Mouse (Mus musculus): Measurements from ENCODE around the gene Ubr1. TPM values are rescaled to one million over a fixed set of nuclear protein-coding genes. Genes with fewer than 3 reads are reported as not detected.

Ubr1 gene
- polyA plus RNA-seq, 2 experiments = 5.1 to 9.3 TPM

- Histone ChIP-seq H3K9ac (replicated peaks) (no peak overlapping the region), H3K27ac (no peak overlapping the region), H3K4me3 (ENCODE audit: insufficient read depth in 1 of 2, low read depth in 2 of 2, low read length in 2 of 2) (no peak overlapping the region), H3K4me2 (ENCODE audit: low read depth) (no peak overlapping the region), H3K4me1 (replicated peaks; ENCODE audit: control insufficient read depth in 2 of 2, insufficient read depth in 2 of 2, low read length in 1 of 2) (no peaks in the 10 kb centered on the region), H3K27me3 (ENCODE audit: control insufficient read depth, insufficient read depth, low read length) (no peaks in the 10 kb centered on the region), H3K36me3 (replicated peaks; ENCODE audit: control insufficient read depth, insufficient read depth, low read depth) (peaks cover 36% of the 10 kb centered on the region), H3K9me3 (ENCODE audit: control insufficient read depth, low read length) (no peaks in the 10 kb centered on the region)
- WGBS (ENCODE audit: insufficient replicate concordance) = 85% methylated on average over 5 of the region's 5 CpGs
- TF ChIP-seq CTCF (IDR thresholded peaks at IDR 0.05; ENCODE audit: low read depth) = no peak
- TF ChIP-seq EP300 (IDR thresholded peaks at IDR 0.05; ENCODE audit: low read depth) = no peak
- ATAC-seq (ENCODE audit: insufficient read depth) (no peak), DNase-seq (ENCODE audit: low read depth in 3 of 3, low spot score in 3 of 3) (no peak)
Observed at GRCm38 (mm10) chr2:120867336-120867735, 103.2 kb downstream of the Ubr1 start.

GRCm38 (mm10) chr2:120866561-120866960 is 104.0 kb downstream of the Ubr1 start:
- no peaks in the 10 kb centered on the region for H3K27me3 ChIP-seq (ENCODE audit: control insufficient read depth, insufficient read depth, low read length)
- no peak overlapping the region for H3K27ac ChIP-seq
- DNase-seq (ENCODE audit: low read depth in 3 of 3, low spot score in 3 of 3) (peak in 2 of 3 experiments; percentile 23 to 33), ATAC-seq (ENCODE audit: insufficient read depth) (no peak)
- WGBS (ENCODE audit: insufficient replicate concordance) = 0% methylated on average over 1 of the region's 1 CpGs
- H3K4me2 ChIP-seq (ENCODE audit: low read depth) = no peak overlapping the region
- peak; percentile 64 for TF ChIP-seq CTCF (IDR thresholded peaks at IDR 0.05; ENCODE audit: low read depth)
- no peak for TF ChIP-seq EP300 (IDR thresholded peaks at IDR 0.05; ENCODE audit: low read depth)
- peaks cover 44% of the 10 kb centered on the region for H3K36me3 ChIP-seq (replicated peaks; ENCODE audit: control insufficient read depth, insufficient read depth, low read depth)
- H3K4me1 ChIP-seq (replicated peaks; ENCODE audit: control insufficient read depth in 2 of 2, insufficient read depth in 2 of 2, low read length in 1 of 2) = no peaks in the 10 kb centered on the region
- no peaks in the 10 kb centered on the region for H3K9me3 ChIP-seq (ENCODE audit: control insufficient read depth, low read length)
- no peak overlapping the region for H3K9ac ChIP-seq (replicated peaks)
- no peak overlapping the region for H3K4me3 ChIP-seq (ENCODE audit: insufficient read depth in 1 of 2, low read depth in 2 of 2, low read length in 2 of 2)

- Histone ChIP-seq H3K4me2 (ENCODE audit: low read depth) (no peak overlapping the region), H3K27me3 (ENCODE audit: control insufficient read depth, insufficient read depth, low read length) (no peaks in the 10 kb centered on the region), H3K27ac (no peak overlapping the region), H3K4me3 (ENCODE audit: insufficient read depth in 1 of 2, low read depth in 2 of 2, low read length in 2 of 2) (no peak overlapping the region), H3K9ac (replicated peaks) (no peak overlapping the region), H3K36me3 (replicated peaks; ENCODE audit: control insufficient read depth, insufficient read depth, low read depth) (peaks cover 40% of the 10 kb centered on the region), H3K9me3 (ENCODE audit: control insufficient read depth, low read length) (no peaks in the 10 kb centered on the region), H3K4me1 (replicated peaks; ENCODE audit: control insufficient read depth in 2 of 2, insufficient read depth in 2 of 2, low read length in 1 of 2) (no peaks in the 10 kb centered on the region)
- ATAC-seq (ENCODE audit: insufficient read depth) (no peak), DNase-seq (ENCODE audit: low read depth in 3 of 3, low spot score in 3 of 3) (no peak)
- WGBS (ENCODE audit: insufficient replicate concordance) = 85% methylated on average over 1 of the region's 1 CpGs
- TF ChIP-seq CTCF (IDR thresholded peaks at IDR 0.05; ENCODE audit: low read depth) = no peak
- no peak for TF ChIP-seq EP300 (IDR thresholded peaks at IDR 0.05; ENCODE audit: low read depth)
Observed at GRCm38 (mm10) chr2:120863389-120863788, 107.1 kb downstream of the Ubr1 start.

- Histone ChIP-seq H3K27ac (no peak overlapping the region), H3K4me1 (replicated peaks; ENCODE audit: control insufficient read depth in 2 of 2, insufficient read depth in 2 of 2, low read length in 1 of 2) (no peaks in the 10 kb centered on the region), H3K27me3 (ENCODE audit: control insufficient read depth, insufficient read depth, low read length) (no peaks in the 10 kb centered on the region), H3K9ac (replicated peaks) (no peak overlapping the region), H3K4me3 (ENCODE audit: insufficient read depth in 1 of 2, low read depth in 2 of 2, low read length in 2 of 2) (no peak overlapping the region), H3K36me3 (replicated peaks; ENCODE audit: control insufficient read depth, insufficient read depth, low read depth) (peaks cover 33% of the 10 kb centered on the region), H3K9me3 (ENCODE audit: control insufficient read depth, low read length) (no peaks in the 10 kb centered on the region), H3K4me2 (ENCODE audit: low read depth) (no peak overlapping the region)
- no peak for ATAC-seq (ENCODE audit: insufficient read depth)
- WGBS (ENCODE audit: insufficient replicate concordance) = 72% methylated on average over 1 of the region's 1 CpGs
- TF ChIP-seq EP300 (IDR thresholded peaks at IDR 0.05; ENCODE audit: low read depth) = no peak
- no peak for DNase-seq (ENCODE audit: low read depth in 3 of 3, low spot score in 3 of 3)
Observed at GRCm38 (mm10) chr2:120860699-120861098, 109.8 kb downstream of the Ubr1 start.

GRCm38 (mm10) chr2:120858131-120858530 is 112.4 kb downstream of the Ubr1 start:
- H3K4me1 ChIP-seq (replicated peaks; ENCODE audit: control insufficient read depth in 2 of 2, insufficient read depth in 2 of 2, low read length in 1 of 2) = no peaks in the 10 kb centered on the region
- 79% methylated on average over 3 of the region's 3 CpGs for WGBS (ENCODE audit: insufficient replicate concordance)
- H3K36me3 ChIP-seq (replicated peaks; ENCODE audit: control insufficient read depth, insufficient read depth, low read depth) = peaks cover 17% of the 10 kb centered on the region
- H3K27me3 ChIP-seq (ENCODE audit: control insufficient read depth, insufficient read depth, low read length) = no peaks in the 10 kb centered on the region
- no peak overlapping the region for H3K4me2 ChIP-seq (ENCODE audit: low read depth)
- no peaks in the 10 kb centered on the region for H3K9me3 ChIP-seq (ENCODE audit: control insufficient read depth, low read length)
- no peak for ATAC-seq (ENCODE audit: insufficient read depth)
- H3K9ac ChIP-seq (replicated peaks) = no peak overlapping the region
- TF ChIP-seq CTCF (IDR thresholded peaks at IDR 0.05; ENCODE audit: low read depth) (no peak), EP300 (IDR thresholded peaks at IDR 0.05; ENCODE audit: low read depth) (no peak)
- no peak for DNase-seq (ENCODE audit: low read depth in 3 of 3, low spot score in 3 of 3)
- no peak overlapping the region for H3K4me3 ChIP-seq (ENCODE audit: insufficient read depth in 1 of 2, low read depth in 2 of 2, low read length in 2 of 2)
- H3K27ac ChIP-seq = no peak overlapping the region

Measured in liver, embryonic 14.5 days (tissue).